Mouse (Mus musculus) ZHBTc4 (cell line): ENCODE data around the gene Sh3tc1.
A peak's percentile ranks its signal among the peaks of the same experiment; 100 is the strongest.

Source experiments
- DNase-seq: peaks from one replicate; pipeline ENCODE4 v3.0.0-alpha.2; 2011; ENCODE audit warnings: low read depth, low spot score

Gene Sh3tc1

GRCm38 (mm10) chr5:35722654-35723053 is 17.1 kb downstream of the Sh3tc1 start:
- peak; percentile 85 for DNase-seq

- peak; percentile 51 for DNase-seq
Observed at GRCm38 (mm10) chr5:35721933-35722332, 17.9 kb downstream of the Sh3tc1 start.

- no peak for DNase-seq
Observed at GRCm38 (mm10) chr5:35719880-35720279, 19.9 kb downstream of the Sh3tc1 start.

DNA sequence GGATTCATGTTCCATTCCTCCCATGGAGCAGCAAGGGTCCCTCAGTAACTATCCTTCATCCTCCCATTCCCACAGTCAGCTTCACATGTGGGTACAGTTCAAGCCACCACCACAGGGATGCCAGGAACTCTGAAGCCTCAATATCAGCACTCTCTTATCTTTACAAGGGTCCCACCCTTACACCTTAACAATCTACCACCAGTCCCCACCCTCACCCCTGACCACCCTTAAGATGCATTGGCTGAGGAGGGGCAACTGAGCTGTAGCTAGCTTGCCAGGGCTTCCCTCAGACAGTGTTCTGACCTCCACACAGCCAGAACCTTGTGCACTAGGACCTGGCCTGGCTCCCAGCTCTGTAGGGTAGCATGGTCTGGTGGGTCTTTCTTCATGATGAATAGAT is 20.4 kb downstream of the Sh3tc1 start:
- DNase-seq = no peak

- no peak for DNase-seq
Observed at GRCm38 (mm10) chr5:35718817-35719216, 21.0 kb downstream of the Sh3tc1 start.

- DNase-seq = peak; percentile 99
Observed at GRCm38 (mm10) chr5:35717946-35718345, 21.8 kb downstream of the Sh3tc1 start.

DNA sequence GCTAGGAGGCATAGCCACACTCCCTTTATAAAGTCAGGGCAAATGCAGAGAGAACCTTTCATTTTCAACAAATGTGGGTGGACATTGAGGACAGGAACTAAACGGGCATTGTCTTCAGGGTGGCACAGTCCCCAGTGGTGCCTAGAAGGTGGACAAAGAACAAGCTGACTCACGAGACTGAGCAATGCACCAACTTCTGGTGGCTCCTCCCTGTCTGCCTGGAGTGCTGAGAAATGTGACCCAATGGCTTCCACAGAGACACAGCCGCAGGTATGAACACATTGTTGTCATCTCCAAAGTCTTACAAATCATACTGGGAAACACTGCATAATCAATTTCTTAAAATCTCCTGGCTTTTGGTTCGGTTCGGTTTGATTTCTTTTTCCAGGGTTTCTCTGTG is 22.3 kb downstream of the Sh3tc1 start:
- peak; percentile 66 for DNase-seq

- peak; percentile 93 for DNase-seq
Observed at GRCm38 (mm10) chr5:35713649-35714354, 26.0 kb downstream of the Sh3tc1 start.

DNA sequence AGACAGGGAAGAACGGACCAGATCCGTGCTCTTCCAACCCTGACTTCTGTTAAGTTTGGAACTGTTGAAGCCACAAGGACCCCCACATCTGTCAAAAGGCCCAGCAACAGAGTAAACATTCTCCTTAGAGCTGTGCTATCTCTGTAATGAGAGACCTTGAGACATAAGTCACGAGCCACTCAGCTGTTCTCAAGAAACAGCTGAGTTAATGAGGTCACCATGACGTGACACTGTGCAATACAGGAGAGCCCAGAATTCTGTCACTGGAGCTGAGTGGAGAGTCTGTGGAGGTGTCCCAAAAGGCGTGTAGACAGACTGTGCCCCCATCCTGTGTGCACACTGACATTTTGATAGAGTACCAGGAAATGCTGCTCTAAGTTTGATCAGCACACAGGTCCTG is 27.3 kb downstream of the Sh3tc1 start:
- no peak for DNase-seq

DNA sequence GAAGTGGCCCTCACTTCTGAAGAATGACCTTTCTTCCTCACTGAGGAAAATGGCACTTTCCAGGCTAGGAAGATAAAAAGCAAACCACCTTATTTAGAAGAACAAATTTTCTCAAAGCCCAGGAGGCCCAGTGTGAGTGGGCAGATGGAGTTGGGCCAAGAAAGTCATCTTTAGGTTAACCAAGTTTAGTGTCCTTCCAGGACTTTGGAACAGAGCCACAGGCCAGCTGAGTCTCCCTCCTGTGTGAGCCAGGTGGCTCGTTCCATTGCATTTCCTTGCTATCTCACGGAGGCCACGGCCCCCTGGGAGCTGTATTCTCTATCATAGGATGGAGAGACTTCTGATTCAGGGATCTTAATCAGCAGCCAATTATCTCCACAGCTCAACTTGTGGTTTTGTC is 28.9 kb downstream of the Sh3tc1 start:
- no peak for DNase-seq

GRCm38 (mm10) chr5:35710481-35710880 is 29.3 kb downstream of the Sh3tc1 start:
- peak; percentile 79 for DNase-seq

DNA sequence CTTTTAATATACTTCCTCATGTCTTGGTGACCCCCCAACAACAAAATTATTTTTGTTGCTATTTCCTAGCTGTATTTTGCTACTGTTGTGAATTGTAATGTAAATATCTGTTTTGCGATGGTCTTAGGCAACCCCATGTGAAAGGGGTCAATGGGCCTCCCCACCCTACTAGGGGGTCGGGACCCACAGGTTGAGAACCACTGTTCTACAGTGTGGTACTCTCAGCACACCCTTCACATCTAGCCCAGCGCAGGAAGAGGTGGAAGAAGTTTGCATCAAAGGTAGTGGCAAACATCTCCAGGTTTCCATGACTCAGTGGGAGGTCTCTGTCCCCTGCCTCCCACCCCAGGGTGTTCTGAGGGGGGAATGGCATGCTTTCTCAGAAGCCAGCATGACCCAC is 34.4 kb downstream of the Sh3tc1 start:
- no peak for DNase-seq

DNA sequence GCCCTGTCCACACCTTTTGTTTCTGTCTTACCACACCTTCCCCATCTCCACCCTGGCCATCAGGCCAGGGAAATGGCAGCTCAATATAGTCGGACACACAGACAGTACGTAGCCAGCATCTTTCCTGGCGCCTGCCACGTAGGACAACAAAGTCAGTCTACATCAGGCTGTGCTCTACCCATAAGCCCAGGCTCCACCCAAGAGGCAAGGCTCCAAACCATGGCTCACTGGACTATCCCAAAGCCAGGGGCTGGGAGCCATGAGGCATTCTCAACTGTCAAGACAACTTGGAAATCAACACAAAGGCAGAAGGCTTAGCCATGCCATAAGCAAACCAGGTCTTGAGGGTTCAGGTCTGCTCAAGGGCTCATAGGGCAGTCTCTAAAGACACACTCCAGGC is 36.0 kb downstream of the Sh3tc1 start:
- no peak for DNase-seq

- no peak for DNase-seq
Observed at GRCm38 (mm10) chr5:35703183-35703582, 36.6 kb downstream of the Sh3tc1 start.

GRCm38 (mm10) chr5:35702582-35703140 is 37.1 kb downstream of the Sh3tc1 start:
- no peak for DNase-seq

DNA sequence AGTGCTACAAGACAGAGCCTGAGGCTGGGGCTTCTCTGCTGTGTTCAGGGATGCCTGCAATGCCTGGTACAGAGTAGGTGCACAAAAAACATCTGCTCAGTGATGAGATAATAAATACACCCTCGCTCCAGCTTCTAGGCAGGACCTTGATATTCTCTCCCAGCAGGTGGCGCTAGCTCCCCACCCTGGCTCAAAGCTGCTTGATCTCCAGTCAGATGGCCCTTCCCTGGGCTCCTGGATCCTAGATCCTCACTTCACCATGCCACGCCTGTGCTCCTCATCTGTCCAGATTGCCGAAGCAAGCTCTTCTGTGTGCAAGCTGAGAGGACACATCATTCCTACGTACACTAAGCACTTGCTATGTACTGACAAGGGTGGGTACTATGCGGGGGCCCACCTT is 38.7 kb downstream of the Sh3tc1 start:
- DNase-seq = peak; percentile 90

- peak; percentile 82 for DNase-seq
Observed at GRCm38 (mm10) chr5:35695815-35696214, 44.0 kb downstream of the Sh3tc1 start.

DNA sequence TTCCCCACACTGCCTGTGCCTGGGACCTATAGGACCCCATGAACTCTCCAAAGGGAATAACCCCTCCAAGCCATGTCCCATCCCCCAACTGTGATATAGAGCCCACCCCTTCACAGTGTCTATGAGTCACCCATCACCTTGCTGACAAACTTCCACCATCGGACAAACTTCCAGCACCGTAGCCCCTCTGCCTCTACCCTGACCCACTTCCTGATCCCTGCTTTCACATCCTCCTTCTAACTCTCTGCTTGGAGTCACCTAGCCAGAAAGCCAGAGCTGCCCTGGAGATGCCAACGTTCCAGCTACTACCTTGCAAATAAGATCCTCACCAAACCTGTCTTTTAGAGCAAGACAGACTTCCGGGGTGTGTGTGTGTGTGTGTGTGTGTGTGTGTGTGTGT is 46.1 kb downstream of the Sh3tc1 start:
- DNase-seq = no peak

DNA sequence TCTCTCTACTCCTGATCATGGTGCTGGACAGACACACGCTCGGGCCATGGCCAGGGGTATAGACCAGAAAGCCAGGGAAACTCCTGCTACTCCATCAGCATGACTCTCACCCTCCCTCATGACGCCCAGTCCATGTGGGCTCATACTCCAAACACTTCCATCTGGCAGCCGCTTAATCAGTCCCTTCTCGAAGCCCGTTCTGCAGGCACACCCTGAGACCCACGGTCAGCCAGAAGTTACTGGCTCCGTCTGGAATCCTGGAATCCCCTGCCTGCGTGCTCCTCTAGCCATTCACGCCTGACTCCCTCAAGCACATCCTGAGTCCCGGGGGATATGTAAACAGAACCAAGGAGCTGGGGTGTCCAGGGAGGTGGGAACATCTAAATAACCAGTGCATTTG is 48.5 kb downstream of the Sh3tc1 start:
- DNase-seq = no peak

DNA sequence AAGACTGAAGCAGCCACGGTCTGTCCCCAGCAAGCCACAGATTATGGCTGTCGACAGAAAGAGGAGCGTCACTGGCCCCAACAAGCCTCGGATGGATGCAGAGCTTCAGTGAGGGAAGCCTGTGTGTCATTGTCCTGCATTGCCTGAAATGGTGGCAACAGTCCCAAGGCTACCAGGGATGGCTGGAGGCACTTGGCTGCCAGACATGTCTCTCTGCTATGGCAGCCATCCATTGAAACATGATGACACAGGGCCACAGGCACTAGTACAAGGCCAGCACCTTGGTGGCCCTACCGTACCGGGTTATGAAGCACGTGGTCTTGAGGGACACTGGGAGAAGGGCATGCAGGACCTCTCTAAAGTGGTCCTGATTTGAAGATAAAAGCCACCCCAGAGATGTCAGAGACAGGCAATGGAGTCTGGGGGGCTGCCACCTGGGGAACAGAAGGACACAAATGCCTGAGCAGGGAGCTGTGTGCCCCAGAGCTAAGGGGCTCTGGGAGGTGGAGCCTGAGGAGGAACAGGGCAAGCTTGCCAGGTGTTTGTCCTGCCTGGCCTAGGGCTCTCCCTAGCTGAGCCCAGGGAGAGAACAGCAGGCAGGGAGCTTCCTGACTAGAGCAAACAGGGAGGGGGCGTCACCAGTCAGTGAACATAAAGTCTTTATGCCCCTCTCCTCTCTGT is 49.2 kb downstream of the Sh3tc1 start:
- DNase-seq = no peak

DNA sequence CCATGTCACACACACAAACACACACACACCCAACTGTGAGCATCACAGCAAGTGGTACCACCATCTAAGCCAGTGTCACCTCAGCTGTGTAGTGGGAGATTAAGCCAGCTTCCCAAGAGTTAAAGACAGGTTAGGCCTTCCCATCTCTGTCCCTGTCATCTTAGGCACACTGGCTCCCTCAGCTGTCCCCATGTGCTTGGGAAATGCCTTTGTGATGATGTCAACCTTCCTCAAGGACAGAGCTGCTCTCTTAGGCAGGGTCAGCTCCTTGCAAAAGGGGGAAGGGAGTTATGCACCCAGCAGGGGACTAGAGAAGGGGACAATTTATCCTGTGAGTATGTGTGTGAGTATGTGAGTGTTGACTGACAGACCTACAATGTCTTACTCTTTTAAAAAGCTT is 50.4 kb downstream of the Sh3tc1 start:
- DNase-seq = peak; percentile 42

GRCm38 (mm10) chr5:35688851-35689250 is 50.9 kb downstream of the Sh3tc1 start:
- no peak for DNase-seq

DNA sequence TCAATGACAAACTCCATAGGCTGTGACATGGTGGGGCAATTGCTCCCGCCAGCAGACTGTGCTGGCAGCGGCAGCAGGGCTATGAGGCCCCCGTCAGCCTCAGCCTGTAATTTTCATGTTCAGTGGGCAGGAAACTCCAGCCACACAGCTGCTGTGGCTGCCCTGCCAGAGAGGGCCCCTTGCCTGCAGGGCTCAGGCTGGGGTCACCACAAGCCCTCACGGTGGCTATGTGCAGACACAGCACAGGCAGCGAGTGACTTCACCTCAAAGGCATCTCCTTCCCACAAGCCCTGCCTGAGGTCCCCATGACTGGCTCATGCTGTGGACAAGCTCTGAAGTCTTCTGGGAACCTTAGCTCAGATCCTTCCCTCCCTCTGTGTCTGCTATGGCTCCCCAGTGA is 52.7 kb downstream of the Sh3tc1 start:
- DNase-seq = no peak
